Mouse (Mus musculus) testis, adult 2 months (tissue): ENCODE results near the gene Gramd2. TPM values are rescaled to one million over a fixed set of nuclear protein-coding genes. Genes with fewer than 3 reads are reported as not detected.

Source experiments
- H3K27ac ChIP-seq: fragments of 200-500 bp; 2 replicates; pipeline ENCODE4 v1.5.1; 2012; ENCODE audit warnings: low read depth, low read length; ENCODE audit not compliant: control insufficient read depth, insufficient read depth
- H3K27me3 ChIP-seq: fragments of 200-500 bp; 2 replicates; pipeline ENCODE4 v1.6.1; 2012; ENCODE audit warnings: mild to moderate bottlenecking, low read length, moderate library complexity; ENCODE audit not compliant: control insufficient read depth, insufficient read depth
- H3K36me3 ChIP-seq: fragments of 200-500 bp; 2 replicates; pipeline ENCODE4 v1.6.1; 2012; ENCODE audit warnings: mild to moderate bottlenecking, low read length; ENCODE audit not compliant: control insufficient read depth, insufficient read depth
- H3K4me1 ChIP-seq: fragments of 200-500 bp; 2 replicates; pipeline ENCODE4 v1.6.1; 2012; ENCODE audit warnings: low read length; ENCODE audit not compliant: control insufficient read depth, insufficient read depth
- H3K4me3 ChIP-seq: fragments of 200-500 bp; 2 replicates; pipeline ENCODE4 v1.5.1; 2012; ENCODE audit warnings: low read depth, mild to moderate bottlenecking, low read length, moderate library complexity, mixed read lengths; ENCODE audit not compliant: control insufficient read depth
- CTCF ChIP-seq: fragments of 200-500 bp; IDR thresholded peaks from 2 replicates; pipeline ENCODE4 v1.5.1; 2012; ENCODE audit warnings: low read depth, mild to moderate bottlenecking, inconsistent platforms, low read length, moderate library complexity; ENCODE audit not compliant: control insufficient read depth, insufficient read depth, insufficient replicate concordance
- POLR2A ChIP-seq: fragments of 200-500 bp; IDR thresholded peaks from 2 replicates; pipeline ENCODE4 v1.6.1; 2012; ENCODE audit warnings: low read depth, mild to moderate bottlenecking, inconsistent platforms, low read length, moderate library complexity; ENCODE audit not compliant: control insufficient read depth
- polyA plus RNA-seq: library from polyadenylated mRNA; depleted of rRNA; stranded (reverse); fragments of >200 nt; gene quantifications from 2 replicates; pipeline ENCODE4 v1.2.3, GENCODE M21; 2012

Gramd2 gene
- polyA plus RNA-seq, 1 experiment, result 14.5 TPM

- H3K36me3 ChIP-seq, result no peaks in the 10 kb centered on the region
- TF ChIP-seq POLR2A (peak; percentile 96), CTCF (no peak)
- H3K4me3 ChIP-seq, result peak within 1 kb of the TSS; percentile 100
- peak within 1 kb of the TSS; percentile 98 for H3K27ac ChIP-seq
- H3K4me1 ChIP-seq, result peaks cover 21% of the 10 kb centered on the region
- no peaks in the 10 kb centered on the region for H3K27me3 ChIP-seq
Measured at GRCm38 (mm10) chr9:59655958-59656634, 23.8 kb upstream of the Gramd2 start, which contains the start of gene Pkm. Pkm (plus strand) TSS chr9:59656368.

GRCm38 (mm10) chr9:59656635-59657617 lies 23.0 kb upstream of the Gramd2 start:
- Histone ChIP-seq H3K4me3 (peak overlapping the region; percentile 100), H3K27ac (peak overlapping the region; percentile 98), H3K4me1 (peaks cover 26% of the 10 kb centered on the region), H3K36me3 (no peaks in the 10 kb centered on the region), H3K27me3 (no peaks in the 10 kb centered on the region)
- TF ChIP-seq CTCF (peak; percentile 31; the same call in 1 of the 2 replicates), POLR2A (peak; percentile 38)

- Histone ChIP-seq H3K36me3 (no peaks in the 10 kb centered on the region), H3K27me3 (no peaks in the 10 kb centered on the region), H3K4me3 (peak overlapping the region; percentile 100), H3K4me1 (peaks cover 26% of the 10 kb centered on the region), H3K27ac (no peak overlapping the region; the same call in 1 of the 2 replicates)
- no peak for TF ChIP-seq POLR2A
- no peak for TF ChIP-seq CTCF
Measured at GRCm38 (mm10) chr9:59658146-59658545, 21.8 kb upstream of the Gramd2 start.

GRCm38 (mm10) chr9:59659036-59660026 lies 20.6 kb upstream of the Gramd2 start:
- H3K4me1 ChIP-seq, result peaks cover 26% of the 10 kb centered on the region
- H3K36me3 ChIP-seq, result no peaks in the 10 kb centered on the region
- H3K4me3 ChIP-seq, result peak overlapping the region; percentile 79
- H3K27me3 ChIP-seq, result no peaks in the 10 kb centered on the region
- H3K27ac ChIP-seq, result no peak overlapping the region; the same call in 1 of the 2 replicates
- TF ChIP-seq CTCF (peak; percentile 81; the same call in 1 of the 2 replicates), POLR2A (peak; percentile 31; the same call in 1 of the 2 replicates)

- Histone ChIP-seq H3K27me3 (no peaks in the 10 kb centered on the region), H3K27ac (no peak overlapping the region), H3K4me1 (peaks cover 26% of the 10 kb centered on the region), H3K4me3 (peak overlapping the region; percentile 86), H3K36me3 (no peaks in the 10 kb centered on the region)
- TF ChIP-seq CTCF (no peak), POLR2A (no peak)
Measured at GRCm38 (mm10) chr9:59660421-59660820, 19.5 kb upstream of the Gramd2 start.

DNA sequence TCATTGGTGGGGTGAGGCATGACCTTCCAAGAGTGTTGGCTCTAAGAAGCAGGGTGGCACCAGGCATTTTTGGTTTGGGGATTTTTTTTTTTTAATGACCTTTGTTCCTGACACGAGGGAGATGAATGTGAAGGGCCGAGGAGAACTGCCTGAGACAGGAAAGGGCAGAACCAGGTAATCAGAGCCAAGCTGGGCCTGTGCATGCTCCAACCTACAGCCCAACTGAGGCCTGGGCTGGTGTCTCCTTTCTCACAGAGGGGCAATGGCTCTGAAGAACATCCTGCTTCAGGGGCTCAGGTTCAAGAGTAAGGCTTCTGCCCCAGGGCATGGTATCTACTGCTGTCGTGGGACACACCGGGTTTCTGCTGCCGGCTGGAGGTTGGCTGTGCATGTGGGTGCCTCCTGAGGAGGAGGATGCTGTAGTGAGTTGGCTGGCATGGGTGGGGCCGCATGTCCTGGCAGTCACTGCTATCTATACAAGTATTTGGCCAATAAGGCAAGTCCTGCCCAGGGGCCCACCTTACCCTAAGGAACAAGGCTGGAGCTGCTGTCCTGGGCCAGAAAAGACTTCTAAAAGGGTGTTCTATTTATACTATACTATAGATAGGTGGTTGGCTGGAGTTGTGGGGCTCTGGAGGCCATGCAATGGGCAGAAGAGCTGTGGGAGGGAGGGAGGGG lies 18.5 kb upstream of the Gramd2 start:
- peaks cover 21% of the 10 kb centered on the region for H3K4me1 ChIP-seq
- H3K27me3 ChIP-seq, result no peaks in the 10 kb centered on the region
- H3K36me3 ChIP-seq, result no peaks in the 10 kb centered on the region
- H3K27ac ChIP-seq, result peak overlapping the region; percentile 58; the same call in 1 of the 2 replicates
- TF ChIP-seq CTCF (no peak), POLR2A (no peak)
- H3K4me3 ChIP-seq, result peak overlapping the region; percentile 86
